Mouse (Mus musculus): ENCODE measurements at regions not wholly inside any gene's neighbourhood (a gene's known extent, or its start where the extent isn't known, plus 50 kb on each side); places are given as distances from the start of the nearest gene placed in this dataset.
"Not testable (repeated sequence)": the region's sequence is repeated elsewhere in the genome, so short reads cannot be mapped to it uniquely, and the experiment has no call there.

DNA sequence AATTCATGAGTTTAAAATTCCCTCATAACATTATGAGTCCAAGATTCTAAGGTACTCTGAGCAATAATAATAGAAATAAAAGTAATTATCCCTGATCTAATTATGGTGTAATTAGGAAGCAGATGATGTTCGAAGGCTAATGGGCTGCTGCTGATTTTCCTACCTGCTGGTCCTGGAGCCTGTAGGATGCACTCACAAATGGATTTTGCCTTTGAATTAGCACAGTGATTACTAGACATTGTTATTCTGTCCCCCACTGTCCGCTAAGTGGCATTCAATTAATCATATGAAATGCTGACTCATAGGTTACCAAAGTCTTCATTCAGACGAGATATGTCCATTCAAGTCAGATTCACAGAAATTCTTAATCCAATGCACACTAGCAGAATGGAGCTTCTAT lies 246.0 kb upstream of the Klf6 start:
- no peak for DNase-seq

DNA sequence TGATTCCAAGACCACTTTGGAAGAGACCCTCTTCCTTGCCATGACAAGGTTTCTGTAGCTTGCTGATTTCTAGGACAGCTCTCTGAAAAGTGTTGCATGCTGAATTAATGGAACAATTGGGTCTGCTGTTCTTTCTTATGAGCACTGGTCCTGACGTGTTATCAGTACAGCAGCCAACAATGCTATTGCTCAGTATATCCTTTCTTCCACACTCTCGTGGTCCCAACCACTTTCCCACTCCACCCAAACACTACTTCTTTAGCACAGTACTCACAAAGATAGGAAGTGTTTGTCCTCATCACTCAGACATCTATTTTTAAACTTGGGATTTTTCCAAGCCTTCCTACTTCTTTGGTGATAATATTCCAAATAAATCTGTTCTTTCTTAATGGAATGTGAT lies 233.2 kb upstream of the Klf6 start:
- no peak for DNase-seq

DNA sequence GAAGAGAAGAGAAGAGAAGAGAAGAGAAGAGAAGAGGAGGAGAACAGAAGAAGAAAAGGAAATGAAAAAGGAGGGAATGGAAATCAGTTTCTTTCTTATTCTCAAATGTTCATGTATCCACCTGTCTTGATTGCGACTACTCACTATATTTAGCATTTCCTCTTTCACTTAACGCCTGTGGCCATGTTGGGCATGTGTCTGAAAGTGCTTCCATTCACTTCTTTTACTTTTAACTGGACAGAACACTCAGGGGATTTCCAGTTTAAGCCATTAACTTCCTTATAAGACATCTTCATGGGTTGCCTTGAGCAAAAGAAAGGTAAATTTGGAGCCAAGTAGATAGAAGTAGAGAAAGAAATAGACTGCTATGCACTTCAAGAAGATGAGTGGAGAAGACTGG lies 226.3 kb upstream of the Klf6 start:
- no peak for DNase-seq

GRCm38 (mm10) chr13:5641743-5642510 lies 219.4 kb upstream of the Klf6 start:
- DNase-seq = no peak

- DNase-seq = no peak
Observed at GRCm38 (mm10) chr13:5648276-5648675, 213.0 kb upstream of the Klf6 start.

- DNase-seq = no peak
Observed at GRCm38 (mm10) chr13:5657556-5657955, 203.7 kb upstream of the Klf6 start.

DNA sequence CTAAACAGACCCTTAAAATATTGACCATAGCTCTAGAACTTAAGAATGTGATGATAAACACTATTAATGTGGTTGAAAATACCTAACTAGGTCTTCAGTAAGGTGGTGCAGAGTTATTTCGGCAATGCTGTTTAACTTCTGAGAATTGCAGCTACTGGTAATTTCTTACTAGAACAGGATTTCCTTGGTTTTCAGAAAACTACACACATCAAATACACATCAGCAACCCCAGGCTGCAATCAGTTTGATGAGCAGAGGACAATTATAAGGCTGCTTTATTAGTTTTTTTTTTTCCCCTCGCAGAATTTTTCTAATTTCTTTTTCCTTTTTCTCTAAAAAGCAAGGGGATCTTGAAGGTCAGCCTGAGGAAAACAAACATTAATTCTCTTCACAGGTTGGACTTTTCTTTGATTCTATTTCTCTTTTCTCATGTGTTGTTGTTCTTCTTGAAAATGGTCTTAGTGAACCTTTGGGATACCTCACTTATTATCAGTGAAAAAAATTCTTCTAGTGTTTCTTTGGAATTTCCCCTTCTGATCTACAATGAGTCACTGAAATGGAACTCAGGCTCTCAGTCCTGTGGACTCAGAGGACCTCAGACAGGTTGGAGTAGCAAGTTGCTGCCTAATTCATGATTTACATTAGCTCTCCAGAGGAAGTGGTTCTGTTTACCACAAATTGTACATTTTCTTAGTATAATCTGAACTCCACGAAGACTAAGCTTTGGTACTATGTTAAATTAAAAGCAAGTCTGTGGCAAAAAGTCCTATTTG lies 194.9 kb upstream of the Klf6 start:
- DNase-seq = no peak

- no peak for DNase-seq
Observed at GRCm38 (mm10) chr13:5675668-5676067, 185.6 kb upstream of the Klf6 start.

GRCm38 (mm10) chr13:5690124-5690523 lies 171.2 kb upstream of the Klf6 start:
- DNase-seq = no peak

- DNase-seq = not testable (repeated sequence)
Observed at GRCm38 (mm10) chr13:5690680-5691079, 170.6 kb upstream of the Klf6 start.

DNA sequence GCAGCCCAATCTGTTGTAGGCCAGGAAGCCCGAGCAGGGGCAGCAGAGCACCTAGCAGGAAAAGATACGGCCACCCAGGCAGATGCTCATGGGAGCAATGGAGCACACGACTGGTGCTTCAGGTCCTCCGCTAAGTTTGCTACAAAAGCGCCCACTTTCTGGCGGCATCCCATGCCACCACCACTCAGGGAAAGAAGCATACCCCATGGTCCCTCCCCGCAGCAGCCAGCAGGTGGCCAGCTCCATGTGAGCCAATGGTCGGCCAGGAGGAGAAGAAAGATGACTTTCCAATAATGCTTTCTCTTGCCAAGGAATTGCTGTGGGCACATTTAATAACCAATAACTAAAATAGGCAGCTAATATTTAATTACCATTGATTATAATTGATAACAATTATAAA lies 166.7 kb upstream of the Klf6 start:
- DNase-seq = no peak

GRCm38 (mm10) chr13:5695581-5695980 lies 165.7 kb upstream of the Klf6 start:
- not testable (repeated sequence) for DNase-seq

- no peak for DNase-seq
Observed at GRCm38 (mm10) chr13:5696377-5696776, 164.9 kb upstream of the Klf6 start.

DNA sequence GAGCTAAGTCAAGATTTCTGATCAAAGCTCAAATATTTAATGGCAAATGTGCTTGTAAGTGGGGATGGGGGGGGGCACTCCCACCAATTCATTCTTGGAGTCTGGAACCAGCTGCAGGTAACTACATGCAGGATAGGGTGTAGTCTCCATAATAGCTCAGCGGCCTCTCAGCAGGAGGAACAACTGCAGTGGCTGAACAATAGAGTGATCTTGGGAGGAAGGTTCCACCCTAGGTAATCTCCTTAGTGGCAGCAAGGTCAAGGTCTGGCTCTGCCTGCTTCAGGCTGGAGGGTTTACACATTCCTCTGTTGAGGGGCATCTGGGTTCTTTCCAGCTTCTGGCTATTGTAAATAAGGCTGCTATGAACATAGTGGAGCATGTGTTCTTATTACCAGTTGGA lies 164.0 kb upstream of the Klf6 start:
- DNase-seq = not testable (repeated sequence)

DNA sequence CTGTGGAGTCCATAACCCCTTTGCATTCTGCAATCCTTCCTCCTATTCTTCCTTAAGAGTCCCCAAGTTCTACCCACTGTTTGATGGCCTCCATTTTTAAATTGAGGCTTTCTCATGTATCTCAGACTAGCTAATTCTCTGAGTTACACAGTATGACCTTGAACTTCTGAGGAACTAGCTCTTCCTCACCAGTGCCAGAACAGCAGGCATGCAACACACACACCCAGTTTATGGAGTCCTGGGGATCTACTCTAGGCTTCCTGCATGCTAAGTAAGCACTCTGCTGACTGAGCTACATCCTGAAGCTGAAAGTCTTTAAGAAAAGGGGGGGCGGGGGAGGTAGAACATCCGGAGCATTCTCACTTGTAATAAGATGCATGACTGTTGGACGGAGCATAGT lies 159.2 kb upstream of the Klf6 start:
- no peak for DNase-seq

DNA sequence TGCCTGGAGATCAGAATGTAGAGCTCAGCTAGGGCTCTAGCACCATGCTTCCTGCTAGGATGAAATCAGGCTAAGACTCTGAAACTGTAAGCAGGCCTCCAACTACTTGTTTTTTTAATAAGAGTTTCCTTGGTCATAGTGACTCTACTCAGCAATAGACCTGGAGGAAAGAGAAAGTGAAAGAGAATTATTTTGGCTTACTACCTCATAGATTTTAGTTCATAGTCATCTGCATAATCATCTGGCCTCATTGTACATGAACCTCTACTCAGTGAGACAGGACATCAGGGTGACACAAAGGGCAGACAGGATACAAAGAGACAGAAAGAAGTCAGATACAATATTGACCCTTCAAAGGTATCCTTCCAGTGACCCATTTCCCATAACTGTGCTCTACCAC lies 156.3 kb upstream of the Klf6 start:
- no peak for DNase-seq

- no peak for DNase-seq
Observed at GRCm38 (mm10) chr13:5711646-5712045, 149.6 kb upstream of the Klf6 start.

- DNase-seq = peak; percentile 60 to 72
Observed at GRCm38 (mm10) chr13:5713195-5713863, 148.0 kb upstream of the Klf6 start.

DNA sequence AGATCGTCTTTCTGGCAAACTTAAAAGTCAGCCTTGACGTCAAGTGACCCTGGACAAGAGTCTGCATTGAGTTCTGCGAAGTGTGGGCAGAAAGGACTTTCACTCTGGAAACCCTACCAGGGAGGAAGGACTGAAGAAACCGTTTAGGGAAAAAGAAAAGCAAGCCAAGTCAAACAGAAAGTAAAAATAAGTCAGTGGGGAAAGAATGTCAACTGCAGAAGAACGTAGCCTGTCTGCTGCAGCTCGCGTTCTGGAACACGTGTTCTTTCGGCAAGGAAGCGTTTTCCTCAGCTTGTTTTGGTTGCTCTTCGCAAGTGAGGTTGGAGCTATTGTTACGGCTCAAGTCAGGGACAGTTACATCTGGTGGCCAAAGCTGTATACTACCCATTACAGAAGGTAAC lies 147.1 kb upstream of the Klf6 start:
- peak; percentile 25 to 57 for DNase-seq

DNA sequence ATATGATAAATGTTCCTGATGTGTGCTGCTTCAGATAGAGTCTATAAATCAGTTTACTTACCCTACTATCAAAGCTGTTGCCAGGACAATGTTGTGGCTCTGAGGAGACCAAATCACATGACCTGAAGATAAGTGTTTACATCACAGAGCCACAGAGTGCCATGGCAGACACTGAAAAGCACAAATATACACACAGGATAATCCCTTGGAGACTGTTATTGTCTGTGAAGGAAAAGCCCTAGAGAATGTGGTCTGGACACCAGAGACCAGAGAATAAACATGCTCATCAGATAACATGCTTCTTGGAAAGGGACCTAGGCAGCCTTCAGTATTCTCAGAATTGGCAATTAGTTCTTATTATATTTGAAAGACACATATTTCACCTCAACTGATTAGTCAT lies 146.5 kb upstream of the Klf6 start:
- DNase-seq = no peak

DNA sequence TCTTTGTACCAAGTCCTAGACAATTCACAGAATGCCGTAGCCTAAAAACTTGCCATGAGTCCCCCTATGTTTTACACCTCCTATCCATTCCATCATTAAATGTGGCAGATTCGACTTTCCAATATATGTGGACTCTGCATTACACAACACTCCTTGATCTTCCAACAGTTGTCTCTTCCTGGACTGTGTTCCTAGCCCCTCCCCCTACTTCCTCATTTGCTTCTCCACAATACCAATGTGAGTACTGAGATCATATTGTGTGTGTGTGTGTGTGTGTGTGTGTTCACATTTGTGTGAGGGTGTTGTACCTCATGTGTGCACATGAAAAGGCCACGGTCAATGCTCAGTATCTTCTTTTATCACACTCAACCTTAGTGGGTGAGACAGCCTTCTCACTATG lies 144.5 kb upstream of the Klf6 start:
- DNase-seq = no peak

DNA sequence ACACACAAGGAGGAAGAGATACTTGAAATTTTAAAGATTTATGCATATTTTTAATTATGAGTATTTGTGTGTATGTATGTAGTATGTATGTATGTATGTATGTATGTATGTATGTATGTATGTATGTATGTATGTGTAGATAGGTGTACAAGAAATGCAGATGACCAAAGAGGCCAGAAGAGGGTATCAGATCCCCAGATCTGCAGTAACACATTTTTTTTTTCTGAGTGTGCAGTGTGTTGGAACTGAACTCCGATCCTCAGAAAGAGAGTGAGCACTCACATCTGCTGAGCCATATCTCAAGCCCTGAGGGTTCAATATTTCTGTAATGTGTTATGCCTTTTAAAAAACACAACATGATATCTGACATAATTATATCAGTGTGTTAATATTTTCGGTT lies 138.0 kb upstream of the Klf6 start:
- DNase-seq = no peak

DNA sequence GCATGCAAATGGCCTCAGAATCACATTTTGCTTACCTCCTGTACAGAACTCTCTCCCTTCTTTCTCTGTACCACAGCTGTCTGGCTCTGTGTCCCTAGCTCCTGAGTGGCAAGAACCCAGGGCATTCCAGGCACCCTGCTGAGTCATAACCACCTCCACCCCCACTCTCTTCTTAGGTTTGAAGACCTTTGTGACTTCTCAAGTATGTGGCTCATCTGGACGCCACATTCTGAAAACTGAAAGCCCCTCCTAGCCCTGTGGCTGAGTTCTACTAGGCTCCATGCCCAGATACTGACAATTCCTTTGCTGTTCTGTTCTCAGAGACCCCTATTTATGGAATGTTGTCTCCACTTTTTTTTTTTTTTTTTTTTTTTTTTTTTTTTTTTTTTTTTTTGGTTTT lies 136.9 kb upstream of the Klf6 start:
- DNase-seq = no peak

GRCm38 (mm10) chr13:5725984-5726383 lies 135.3 kb upstream of the Klf6 start:
- no peak for DNase-seq

All from kidney, postnatal 25 days (tissue).